Mouse (Mus musculus) liver, embryonic 14.5 days (tissue): Measurements from ENCODE around the gene Dmrtb1.

Source experiments
- CTCF ChIP-seq: IDR thresholded peaks from 2 replicates; pipeline ENCODE4 v1.5.1; 2016; ENCODE audit warnings: antibody characterized with exemption, low read depth, control low read depth
- EP300 ChIP-seq: IDR thresholded peaks from 2 replicates; pipeline ENCODE4 v1.6.1; 2016; ENCODE audit warnings: antibody characterized with exemption, low read depth

DNA sequence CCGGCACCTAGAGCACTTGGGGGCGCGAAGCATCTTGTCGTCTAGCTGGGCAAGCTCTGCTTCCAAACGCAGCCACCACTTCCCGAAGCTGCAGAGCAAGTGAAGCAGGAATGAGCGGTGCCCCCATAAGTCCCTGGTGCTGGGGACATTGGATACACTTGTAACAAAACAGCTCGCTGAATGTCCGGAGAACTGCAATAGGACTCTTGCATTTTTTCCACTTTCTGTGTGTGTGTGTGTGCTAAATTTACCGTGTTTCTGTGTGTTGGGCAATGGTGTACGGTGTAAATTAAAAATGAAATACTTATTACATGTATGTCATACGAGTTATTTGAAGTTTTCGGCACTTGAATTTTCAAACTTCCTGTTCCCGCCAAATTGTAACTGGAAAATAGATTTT is at the start of gene Dmrtb1:
- TF ChIP-seq CTCF (no peak), EP300 (no peak)
